Mouse (Mus musculus): ENCODE measurements around the gene Ssbp4.

Gene Ssbp4

GRCm38 (mm10) chr8:70549412-70550184 is 59.1 kb downstream of the Ssbp4 start:
- no peak for DNase-seq

GRCm38 (mm10) chr8:70547762-70548161 is 60.9 kb downstream of the Ssbp4 start:
- no peak for DNase-seq
